Mouse (Mus musculus) G1E-ER4 (cell line): Measurements from ENCODE around the gene March11. TPM values are rescaled to one million over a fixed set of nuclear protein-coding genes. Genes with fewer than 3 reads are reported as not detected.

Source experiments
- GATA1 ChIP-seq: IDR thresholded peaks from one replicate; pipeline ENCODE4 v1.8.0; 2012; ENCODE audit warnings: low read length, inconsistent platforms
- polyA plus RNA-seq: library from polyadenylated mRNA; stranded (reverse); fragments of >175 nt; gene quantifications from 2 replicates; pipeline ENCODE4 v1.2.3, GENCODE M21; 2012

The March11 gene
- polyA plus RNA-seq, 1 experiment = not detected

GRCm38 (mm10) chr15:26432676-26433075 lies 123.8 kb downstream of the March11 start:
- TF ChIP-seq GATA1 = no peak

GRCm38 (mm10) chr15:26435725-26436124 lies 126.9 kb downstream of the March11 start:
- no peak for TF ChIP-seq GATA1

- TF ChIP-seq GATA1 = no peak
These were observed 128.3 kb downstream of the March11 start for GRCm38 (mm10) chr15:26437113-26437512.
